Mouse (Mus musculus) spleen, postnatal 4 days (tissue): ENCODE measurements around the gene Vmn1r227.

Source experiments
- DNase-seq, 2 experiments: peaks; one replicate each; pipeline ENCODE4 v3.0.0; 2022; ENCODE audit warnings: low spot score in 2 of 2

The Vmn1r227 gene

GRCm38 (mm10) chr17:20729543-20729942, at the start of gene Vmn1r227:
Vmn1r227 (plus strand) TSS chr17:20729843.
- DNase-seq = no peak

GRCm38 (mm10) chr17:20682543-20682942, 47.1 kb upstream of the Vmn1r227 start, which contains the start of gene Vmn1r226:
Vmn1r226 (plus strand) TSS chr17:20682843.
- DNase-seq = no peak

DNA sequence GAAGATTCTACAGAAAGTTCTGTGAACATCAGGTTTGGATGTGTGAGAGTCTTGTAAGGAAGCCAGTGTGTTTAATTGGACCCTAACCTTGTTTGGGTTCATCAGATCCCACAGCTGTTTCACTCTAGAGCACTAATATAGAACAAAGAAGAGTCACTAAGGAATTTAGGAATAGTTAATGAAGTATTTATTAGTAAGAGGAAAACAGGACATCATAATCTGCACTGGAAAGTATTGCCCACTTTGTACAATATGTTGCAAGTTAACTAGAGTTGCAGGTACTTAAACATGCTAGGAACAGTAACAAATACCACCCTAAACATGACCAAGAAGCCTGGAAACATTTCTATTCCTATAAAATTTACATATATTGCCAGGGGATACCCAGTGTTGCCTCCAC, 56.4 kb downstream of the Vmn1r227 start, which contains the start of gene Vmn1r228:
Vmn1r228 (minus strand) TSS at position 101 of the 400 bp plus-strand sequence.
- no peak for DNase-seq
